Mouse (Mus musculus): ENCODE measurements at regions not wholly inside any gene's neighbourhood (a gene's known extent, or its start where the extent isn't known, plus 50 kb on each side); places are given as distances from the start of the nearest gene placed in this dataset.

DNA sequence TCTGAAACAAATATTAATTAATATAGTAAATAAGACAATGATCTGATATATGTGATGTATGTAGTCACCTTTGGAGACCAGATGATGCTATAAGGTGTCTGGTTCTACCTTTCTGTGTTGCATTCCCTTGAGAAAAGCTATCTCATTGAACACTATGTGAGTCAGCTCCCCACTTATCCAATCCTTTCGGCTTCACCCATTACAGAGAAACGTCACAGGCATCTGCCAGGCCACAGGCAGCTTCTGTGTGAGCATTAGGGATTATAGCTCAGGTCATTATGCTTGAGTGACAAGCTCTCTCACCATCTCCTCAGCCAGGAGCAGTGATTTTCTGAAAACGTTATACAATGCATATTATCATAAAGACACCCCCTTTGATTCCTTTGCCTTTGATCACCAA is 276.7 kb upstream of the Cntnap5b start:
- in situ Hi-C loops (cut with MboI, MseI): loop anchor here (10.0 kb wide), 1 partner anchor 301 kb away; no protein-coding TSS in a partner anchor

DNA sequence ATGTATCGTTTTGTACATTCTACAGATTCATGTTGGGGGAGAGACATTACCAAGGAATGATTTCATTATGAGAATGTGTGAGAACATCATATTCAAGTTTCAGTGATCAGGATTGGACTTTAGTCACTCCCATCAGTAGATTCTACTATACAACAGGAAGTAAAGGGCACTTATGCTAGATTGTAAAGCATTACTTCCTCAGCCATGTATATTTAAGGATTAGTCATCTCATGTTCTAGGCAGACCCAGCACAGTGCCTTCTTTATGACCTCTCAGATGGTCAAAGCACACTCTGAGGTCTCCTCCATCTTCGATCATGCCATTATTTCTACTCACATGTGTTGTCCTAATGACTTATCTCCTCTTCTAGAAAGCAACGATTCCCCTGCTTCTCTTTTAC is 275.1 kb upstream of the Cntnap5b start:
- in situ Hi-C loops (cut with MboI, MseI): loop anchor here (10.0 kb wide), 1 partner anchor 303 kb away; no protein-coding TSS in a partner anchor
